Mouse (Mus musculus): Measurements from ENCODE around the gene Lztr1. TPM values are rescaled to one million over a fixed set of nuclear protein-coding genes. Genes with fewer than 3 reads are reported as not detected.
"Not testable (repeated sequence)": the region's sequence is repeated elsewhere in the genome, so short reads cannot be mapped to it uniquely, and the experiment has no call there.

Gene Lztr1
- polyA plus RNA-seq, 1 experiment from 2014 or later: 27.3 TPM

DNA sequence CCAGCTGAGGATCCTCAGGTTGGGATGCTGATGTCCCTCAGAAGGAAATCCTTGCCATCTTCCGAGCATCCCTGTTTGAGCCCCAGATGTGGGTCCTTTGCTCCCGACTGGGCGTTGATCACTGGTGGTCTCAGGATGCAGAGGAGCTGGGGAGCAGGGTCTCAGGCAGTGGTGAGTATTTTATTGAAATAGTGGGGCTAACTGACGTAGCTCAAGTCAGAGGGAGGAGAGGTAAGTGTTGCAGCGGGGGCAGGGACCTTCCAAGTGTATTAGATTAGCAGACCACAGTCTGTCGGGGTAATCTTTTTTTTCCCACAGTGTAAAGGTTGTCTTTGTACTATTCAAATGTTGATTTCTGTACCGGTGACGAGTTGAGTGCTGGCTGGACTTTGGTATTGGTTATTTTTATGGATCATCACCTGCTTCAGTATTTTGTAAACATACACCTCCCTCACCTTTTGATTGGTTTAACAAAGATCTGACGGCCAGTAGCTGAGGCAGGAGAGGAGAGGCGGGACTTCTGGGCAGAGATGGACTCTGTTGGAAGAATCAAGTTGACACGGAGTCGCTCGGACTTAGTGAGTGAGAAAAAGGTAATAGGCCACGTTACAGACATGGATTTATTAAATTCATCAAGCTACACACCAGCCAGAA, 24.3 kb downstream of the Lztr1 start:
- DNase-seq (ENCODE audit: low spot score): no peak
- no peaks in the 10 kb centered on the region for H3K9me3 ChIP-seq (ENCODE audit: control insufficient read depth, low read length)
- no peak overlapping the region for H3K4me2 ChIP-seq (replicated peaks; ENCODE audit: low read depth)
- H3K9ac ChIP-seq (ENCODE audit: low read length): no peak overlapping the region
- ATAC-seq (ENCODE audit: low FRiP score, low TSS enrichment): no peak
- peaks cover 7% of the 10 kb centered on the region for H3K36me3 ChIP-seq (ENCODE audit: control insufficient read depth, insufficient read depth, low read length)
- H3K27me3 ChIP-seq (ENCODE audit: control insufficient read depth, insufficient read depth, low read length): no peaks in the 10 kb centered on the region
- peaks cover 8% of the 10 kb centered on the region; the same call in 1 of the 2 replicates for H3K4me1 ChIP-seq (replicated peaks; ENCODE audit: control insufficient read depth, insufficient read depth)
- H3K4me3 ChIP-seq (ENCODE audit: low read depth, low read length): no peak overlapping the region
- no peak for TF ChIP-seq EP300 (optimal IDR thresholded peaks at IDR 0.05)
- no peak for TF ChIP-seq CTCF (IDR thresholded peaks at IDR 0.05; ENCODE audit: low read depth)
- H3K27ac ChIP-seq (replicated peaks): no peak overlapping the region
- 68% methylated on average over 14 of the region's 14 CpGs for WGBS

- no peak for TF ChIP-seq CTCF (IDR thresholded peaks at IDR 0.05; ENCODE audit: low read depth)
- no peak overlapping the region for H3K9ac ChIP-seq (ENCODE audit: low read length)
- H3K27me3 ChIP-seq (ENCODE audit: control insufficient read depth, insufficient read depth, low read length): no peaks in the 10 kb centered on the region
- 88% methylated on average over 3 of the region's 3 CpGs for WGBS
- no peak overlapping the region for H3K4me2 ChIP-seq (replicated peaks; ENCODE audit: low read depth)
- no peaks in the 10 kb centered on the region for H3K9me3 ChIP-seq (ENCODE audit: control insufficient read depth, low read length)
- no peak overlapping the region for H3K4me3 ChIP-seq (ENCODE audit: low read depth, low read length)
- H3K4me1 ChIP-seq (replicated peaks; ENCODE audit: control insufficient read depth, insufficient read depth): peaks cover 3% of the 10 kb centered on the region; the same call in 1 of the 2 replicates
- no peak for ATAC-seq (ENCODE audit: low FRiP score, low TSS enrichment)
- no peak overlapping the region for H3K27ac ChIP-seq (replicated peaks)
- no peak for DNase-seq (ENCODE audit: low spot score)
- no peaks in the 10 kb centered on the region for H3K36me3 ChIP-seq (ENCODE audit: control insufficient read depth, insufficient read depth, low read length)
Measured at GRCm38 (mm10) chr16:17536584-17536983, 28.1 kb downstream of the Lztr1 start.

- no peaks in the 10 kb centered on the region for H3K36me3 ChIP-seq (ENCODE audit: control insufficient read depth, insufficient read depth, low read length)
- no peak overlapping the region for H3K4me2 ChIP-seq (replicated peaks; ENCODE audit: low read depth)
- no peak for ATAC-seq (ENCODE audit: low FRiP score, low TSS enrichment)
- 53% methylated on average over 2 of the region's 2 CpGs for WGBS
- TF ChIP-seq EP300 (optimal IDR thresholded peaks at IDR 0.05): no peak
- no peak for TF ChIP-seq CTCF (IDR thresholded peaks at IDR 0.05; ENCODE audit: low read depth)
- H3K9ac ChIP-seq (ENCODE audit: low read length): no peak overlapping the region
- no peak for DNase-seq (ENCODE audit: low spot score)
- no peaks in the 10 kb centered on the region for H3K9me3 ChIP-seq (ENCODE audit: control insufficient read depth, low read length)
- no peaks in the 10 kb centered on the region for H3K4me1 ChIP-seq (replicated peaks; ENCODE audit: control insufficient read depth, insufficient read depth)
- H3K27me3 ChIP-seq (ENCODE audit: control insufficient read depth, insufficient read depth, low read length): no peaks in the 10 kb centered on the region
- no peak overlapping the region for H3K4me3 ChIP-seq (ENCODE audit: low read depth, low read length)
- H3K27ac ChIP-seq (replicated peaks): no peak overlapping the region
Measured at GRCm38 (mm10) chr16:17542632-17543031, 34.1 kb downstream of the Lztr1 start.

DNA sequence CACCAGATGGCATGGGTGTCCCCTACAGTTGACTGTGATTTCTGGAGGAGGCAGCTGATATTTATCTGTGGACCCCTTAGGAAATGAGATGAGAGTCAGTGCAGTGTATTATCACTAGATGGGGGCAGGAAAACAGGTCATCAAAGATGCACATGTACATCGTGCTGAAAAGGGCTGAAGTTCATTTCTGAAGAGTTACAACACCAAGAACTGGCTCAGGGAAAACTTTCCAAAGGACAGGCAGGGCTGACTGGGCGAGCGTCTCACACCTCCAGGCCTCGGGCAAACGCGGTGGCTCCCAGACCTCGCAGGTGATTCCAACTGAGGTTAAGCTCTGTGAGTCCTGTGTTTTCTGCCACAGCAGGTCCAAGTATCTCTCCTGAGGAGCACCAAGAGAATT, 44.3 kb downstream of the Lztr1 start:
- 74% methylated on average over 7 of the region's 7 CpGs for WGBS
- no peak overlapping the region for H3K27ac ChIP-seq (replicated peaks)
- no peak overlapping the region for H3K4me2 ChIP-seq (replicated peaks; ENCODE audit: low read depth)
- ATAC-seq (ENCODE audit: low FRiP score, low TSS enrichment) (no peak), DNase-seq (ENCODE audit: low spot score) (no peak)
- H3K9ac ChIP-seq (ENCODE audit: low read length): no peak overlapping the region
- no peaks in the 10 kb centered on the region for H3K36me3 ChIP-seq (ENCODE audit: control insufficient read depth, insufficient read depth, low read length)
- TF ChIP-seq CTCF (IDR thresholded peaks at IDR 0.05; ENCODE audit: low read depth) (no peak), EP300 (optimal IDR thresholded peaks at IDR 0.05) (no peak)
- H3K27me3 ChIP-seq (ENCODE audit: control insufficient read depth, insufficient read depth, low read length): no peaks in the 10 kb centered on the region
- H3K4me3 ChIP-seq (ENCODE audit: low read depth, low read length): no peak overlapping the region
- no peaks in the 10 kb centered on the region for H3K9me3 ChIP-seq (ENCODE audit: control insufficient read depth, low read length)
- H3K4me1 ChIP-seq (replicated peaks; ENCODE audit: control insufficient read depth, insufficient read depth): 0 out of 2 replicates have a peak, but pooled peaks cover 3% of the 10 kb centered on the region

DNA sequence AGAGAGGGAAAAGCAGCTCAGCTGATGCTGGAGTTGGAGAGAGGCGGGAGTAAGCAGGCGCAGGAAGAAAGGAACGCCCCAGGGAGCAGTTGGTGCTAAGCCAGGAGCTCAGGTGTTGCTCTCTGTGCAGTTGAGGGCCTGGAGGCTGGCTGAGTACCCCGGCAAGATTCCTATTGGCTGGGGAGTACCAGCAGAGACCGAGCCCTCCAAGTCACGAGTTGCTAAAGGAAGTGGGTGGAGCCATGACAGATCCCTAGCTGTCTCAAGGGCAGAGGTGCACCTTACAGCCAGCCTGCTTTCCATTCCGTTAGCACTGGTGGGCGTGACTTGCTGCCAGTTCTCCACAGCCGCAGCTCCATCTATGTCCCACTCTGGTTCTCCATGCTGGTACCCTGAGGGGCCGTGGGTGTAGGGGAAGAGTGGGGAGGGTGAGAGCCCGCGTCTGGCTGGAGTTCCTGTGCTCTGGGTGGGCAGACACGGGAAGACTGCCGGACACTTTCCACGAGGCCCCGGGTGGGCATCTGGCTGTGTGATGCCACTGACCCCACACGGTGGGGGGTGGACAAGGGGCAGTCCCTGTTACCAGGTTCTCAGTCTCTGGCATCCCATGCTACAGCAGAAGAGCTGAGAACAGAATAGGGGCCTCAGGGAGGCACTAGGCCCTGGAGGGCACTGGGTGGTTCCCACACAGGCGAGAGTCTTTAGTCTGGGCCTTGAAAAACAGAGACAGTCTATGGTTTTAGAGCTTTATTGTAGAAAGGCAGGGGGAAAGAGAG, 45.6 kb downstream of the Lztr1 start:
- peaks cover 3% of the 10 kb centered on the region; the same call in 1 of the 2 replicates for H3K4me1 ChIP-seq (replicated peaks; ENCODE audit: control insufficient read depth, insufficient read depth)
- DNase-seq (ENCODE audit: low spot score) (peak; percentile 89), ATAC-seq (ENCODE audit: low FRiP score, low TSS enrichment) (peak; percentile 95)
- H3K4me3 ChIP-seq (ENCODE audit: low read depth, low read length): peak overlapping the region; percentile 10; the same call in 1 of the 2 replicates
- WGBS: 8% methylated on average over 18 of the region's 18 CpGs
- no peak overlapping the region for H3K27ac ChIP-seq (replicated peaks)
- no peaks in the 10 kb centered on the region for H3K36me3 ChIP-seq (ENCODE audit: control insufficient read depth, insufficient read depth, low read length)
- no peak overlapping the region for H3K9ac ChIP-seq (ENCODE audit: low read length)
- H3K9me3 ChIP-seq (ENCODE audit: control insufficient read depth, low read length): no peaks in the 10 kb centered on the region
- TF ChIP-seq CTCF (IDR thresholded peaks at IDR 0.05; ENCODE audit: low read depth): no peak
- peak overlapping the region; percentile 38 for H3K4me2 ChIP-seq (replicated peaks; ENCODE audit: low read depth)
- no peaks in the 10 kb centered on the region for H3K27me3 ChIP-seq (ENCODE audit: control insufficient read depth, insufficient read depth, low read length)

DNA sequence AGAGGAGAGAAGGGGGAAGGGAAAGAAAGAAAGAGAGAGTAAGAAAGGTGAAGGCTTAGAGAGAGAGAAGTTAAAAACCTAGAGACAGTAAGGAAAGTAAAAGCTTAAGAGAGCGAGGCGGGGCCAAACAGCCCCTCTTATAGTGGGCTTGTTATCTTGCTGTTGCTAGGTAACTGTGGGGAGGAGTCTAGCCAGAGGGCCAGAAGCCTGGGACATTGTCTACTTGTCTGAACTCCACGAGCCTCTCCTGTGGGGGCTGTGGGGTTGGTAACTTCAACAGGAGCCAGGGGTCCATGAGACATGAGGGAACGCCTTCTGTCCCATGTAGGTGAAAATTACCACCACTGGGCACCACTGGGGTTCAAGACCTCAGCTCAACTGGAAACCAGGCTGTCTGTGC, 46.2 kb downstream of the Lztr1 start:
- not testable (repeated sequence) for ATAC-seq (ENCODE audit: low FRiP score, low TSS enrichment)

More for the DNA sequence above, 46.2 kb downstream of the Lztr1 start:
- not testable (repeated sequence) for H3K4me3 ChIP-seq (ENCODE audit: low read depth, low read length); H3K27me3 ChIP-seq (ENCODE audit: control insufficient read depth, insufficient read depth, low read length); H3K4me1 ChIP-seq (replicated peaks; ENCODE audit: control insufficient read depth, insufficient read depth); H3K9ac ChIP-seq (ENCODE audit: low read length); H3K9me3 ChIP-seq (ENCODE audit: control insufficient read depth, low read length); H3K36me3 ChIP-seq (ENCODE audit: control insufficient read depth, insufficient read depth, low read length); DNase-seq (ENCODE audit: low spot score); H3K4me2 ChIP-seq (replicated peaks; ENCODE audit: low read depth); H3K27ac ChIP-seq (replicated peaks)
- 26% methylated on average over 4 of the region's 4 CpGs for WGBS

Measured in stomach, postnatal 0 days (tissue).